Mouse (Mus musculus) c-Kit-positive CD71-positive TER-119-positive erythroid progenitor cells, embryonic 14.5 days (primary cell): ENCODE results near the gene Metap1.
"Not testable (repeated sequence)": the region's sequence is repeated elsewhere in the genome, so short reads cannot be mapped to it uniquely, and the experiment has no call there.

ENCODE experiments used
- DNase-seq: peaks from one replicate; pipeline ENCODE4 v3.0.0-alpha.2; 2013; ENCODE audit warnings: low spot score

Gene Metap1

DNA sequence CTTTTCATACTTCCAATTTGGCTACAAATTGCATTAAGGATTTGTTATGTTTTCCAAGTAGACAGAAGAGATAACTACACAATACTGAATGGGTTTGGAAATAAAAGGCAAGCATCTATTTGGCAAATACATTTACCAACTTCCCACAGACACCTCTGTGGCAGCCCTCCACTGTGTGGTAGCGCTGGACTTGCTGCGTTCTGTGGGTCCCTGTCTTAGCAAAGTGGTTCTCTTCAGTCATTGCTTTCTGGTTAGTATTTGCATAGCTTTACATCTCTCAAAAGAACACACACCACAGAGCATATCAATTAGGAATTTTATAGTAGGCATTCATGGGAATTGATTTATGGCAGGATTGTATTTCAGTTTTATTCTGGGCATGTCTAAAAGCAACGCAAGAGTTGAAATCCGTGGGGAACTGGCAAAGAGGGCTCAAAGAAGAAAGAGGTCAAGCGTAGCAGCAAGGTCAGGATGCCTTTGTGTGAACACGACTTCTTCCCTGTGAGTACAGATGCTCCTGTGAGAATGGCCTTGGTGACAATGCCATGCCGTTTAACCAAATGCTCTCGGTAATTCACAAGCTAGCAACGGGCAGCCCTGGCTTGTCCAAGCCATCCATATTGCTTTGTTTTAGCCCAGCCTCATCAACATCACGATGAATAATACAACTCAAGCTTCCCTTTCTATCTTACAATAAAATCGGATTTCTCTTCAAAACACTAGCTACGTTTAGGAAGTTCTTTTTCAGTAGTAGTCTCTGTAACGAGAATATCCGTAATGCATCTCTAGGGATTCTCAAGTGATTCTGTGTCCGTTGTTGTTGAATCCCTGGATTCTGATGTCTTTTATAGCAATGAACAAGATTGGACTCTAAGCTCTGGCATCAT, 10.8 kb upstream of the Metap1 start:
- no peak for DNase-seq

DNA sequence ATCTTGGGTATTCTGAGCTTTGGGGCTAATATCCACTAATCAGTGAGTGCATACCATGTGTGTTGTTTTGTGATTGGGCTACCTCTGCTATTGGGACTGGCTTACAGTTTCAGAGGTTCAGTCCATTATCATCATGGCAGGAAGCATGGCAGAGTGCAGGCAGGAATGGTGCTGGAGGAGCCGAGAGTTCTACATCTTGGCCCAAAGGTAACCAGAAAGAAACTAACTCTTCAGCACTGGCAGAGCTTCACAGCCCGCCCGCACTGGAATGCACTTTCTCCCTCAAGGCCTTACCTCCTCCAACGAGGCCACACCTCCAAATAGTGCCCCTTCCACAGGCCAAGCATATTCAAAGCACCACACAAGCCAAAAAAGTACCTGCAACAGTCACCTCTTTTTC, 9.4 kb upstream of the Metap1 start:
- no peak for DNase-seq

DNA sequence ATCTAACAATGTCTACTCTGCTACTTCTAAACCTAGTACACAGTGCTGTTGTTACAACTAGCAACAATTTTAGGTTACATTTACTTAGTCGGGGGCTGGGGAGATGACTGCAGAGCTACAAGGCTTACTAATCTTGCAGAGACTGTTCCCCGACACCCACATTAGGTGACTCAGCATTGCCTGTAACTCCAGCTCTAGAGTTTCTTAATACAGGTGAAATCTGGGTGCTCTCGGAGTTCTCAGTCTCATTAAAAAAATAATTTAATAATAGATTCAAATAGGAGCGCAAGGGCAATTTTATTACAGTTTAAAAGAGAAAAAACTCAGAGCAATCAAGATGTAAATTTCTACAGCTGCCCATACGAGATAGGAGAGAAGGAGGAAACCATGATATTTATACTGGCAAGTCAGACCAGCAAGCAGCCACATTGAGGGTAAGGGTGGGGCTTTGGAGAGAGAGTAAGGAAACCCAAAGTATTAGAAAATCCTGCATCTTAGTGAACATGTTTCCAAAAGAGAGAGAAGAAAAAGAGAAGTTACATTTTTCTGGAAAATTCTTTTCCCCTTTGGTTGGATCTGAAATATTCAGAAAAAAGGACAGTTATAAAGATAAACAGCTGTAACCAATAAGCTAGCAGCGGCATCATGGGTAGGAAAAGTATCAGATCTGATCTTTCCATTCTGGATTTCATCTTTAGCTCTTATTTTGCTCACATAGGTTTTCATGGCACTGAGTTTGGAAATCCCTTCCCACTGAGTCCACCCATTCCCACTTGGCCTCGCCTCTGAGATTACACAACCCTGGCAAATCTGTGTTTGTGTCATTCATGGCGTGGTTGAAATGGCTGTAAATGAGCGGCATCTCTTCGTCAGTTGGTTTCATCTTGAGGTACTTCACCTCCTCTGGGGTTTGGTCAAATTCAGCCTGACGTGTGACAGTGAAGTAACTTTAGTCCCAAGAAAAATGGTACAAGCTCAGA, 6.1 kb upstream of the Metap1 start:
- peak; percentile 55 for DNase-seq

GRCm38 (mm10) chr3:138494565-138494964, 5.2 kb upstream of the Metap1 start:
- DNase-seq = no peak

DNA sequence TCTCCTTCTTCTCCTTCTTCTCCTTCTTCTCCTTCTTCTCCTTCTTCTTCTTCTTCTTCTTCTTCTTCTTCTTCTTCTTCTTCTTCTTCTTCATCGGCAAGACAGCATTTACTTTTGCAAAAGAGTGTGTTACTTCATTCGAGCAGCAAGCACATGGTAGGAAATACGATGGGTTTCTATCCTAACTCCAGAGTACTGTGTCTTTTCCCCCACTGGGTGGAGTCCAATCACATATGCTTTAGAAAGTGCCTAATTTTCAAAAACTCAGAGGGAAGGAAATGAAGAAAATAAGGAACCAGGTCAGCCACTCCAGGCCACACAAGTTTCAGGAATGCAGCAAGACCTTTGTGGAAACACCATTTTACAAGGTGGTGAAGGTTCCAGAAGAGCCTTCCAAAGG, 4.4 kb upstream of the Metap1 start:
- DNase-seq = no peak

GRCm38 (mm10) chr3:138490034-138490337, 671 bp upstream of the Metap1 start:
- DNase-seq = no peak

GRCm38 (mm10) chr3:138488584-138489326, 560 bp downstream of the Metap1 start:
- DNase-seq = peak; percentile 45

DNA sequence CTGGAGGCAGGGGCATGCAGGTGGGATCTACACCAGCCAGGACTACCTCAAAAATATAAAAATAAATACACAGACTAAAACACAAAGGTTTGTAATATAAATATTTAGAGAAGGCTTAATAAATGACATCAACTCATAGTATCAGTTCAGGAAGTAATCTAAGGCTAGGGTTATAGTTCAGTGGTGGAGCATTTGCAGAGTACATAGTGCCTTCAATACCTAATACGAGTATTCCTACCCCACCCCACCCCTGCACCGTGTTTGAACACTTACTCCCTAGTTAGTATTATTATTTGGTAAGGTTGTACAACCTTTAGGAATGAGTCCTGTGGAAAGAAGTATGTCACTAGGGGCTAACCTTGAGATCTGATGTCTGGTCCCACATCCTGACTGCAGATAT, 6.1 kb downstream of the Metap1 start:
- DNase-seq = no peak

- DNase-seq = no peak
These were observed 7.6 kb downstream of the Metap1 start for GRCm38 (mm10) chr3:138481526-138482284.

- DNase-seq = peak; percentile 29
These were observed 9.8 kb downstream of the Metap1 start for GRCm38 (mm10) chr3:138479489-138479888.

DNA sequence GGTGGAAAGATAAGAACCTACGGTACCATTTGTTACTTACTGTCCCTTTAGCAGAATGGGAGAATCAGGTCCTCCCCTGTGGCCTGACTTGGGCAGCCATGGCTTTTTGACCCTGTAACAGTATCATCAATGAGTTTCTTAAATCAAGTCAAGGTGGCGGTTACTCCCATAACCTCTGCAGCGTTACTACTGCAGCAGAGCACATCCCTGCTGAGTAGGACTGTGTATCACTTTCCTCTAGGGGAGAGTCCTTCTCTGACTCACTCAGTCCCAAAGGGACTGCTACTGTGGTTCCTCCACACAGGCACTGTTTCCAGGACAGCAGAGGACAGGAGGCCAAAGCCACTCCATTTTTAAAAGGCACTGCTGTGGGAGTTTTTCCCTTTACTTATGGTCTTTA, 18.2 kb downstream of the Metap1 start:
- no peak for DNase-seq

DNA sequence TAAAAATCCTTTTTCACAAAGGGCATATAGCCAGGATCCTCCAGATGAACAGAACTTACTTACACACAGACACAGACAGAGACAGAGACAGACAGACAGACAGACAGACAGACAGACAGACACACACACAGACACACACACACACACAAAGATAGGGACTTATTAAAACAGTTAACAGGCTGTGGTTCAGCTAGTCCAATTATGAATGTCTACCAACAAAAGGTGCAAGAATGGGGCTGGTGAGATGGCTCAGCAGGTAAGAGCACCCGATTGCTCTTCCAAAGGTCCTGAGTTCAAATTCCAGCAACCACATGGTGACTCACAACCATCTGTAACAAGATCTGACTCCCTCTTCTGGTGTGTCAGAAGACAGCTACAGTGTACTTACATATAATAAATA, 22.7 kb downstream of the Metap1 start:
- not testable (repeated sequence) for DNase-seq

- DNase-seq = no peak
These were observed 24.7 kb downstream of the Metap1 start for GRCm38 (mm10) chr3:138464573-138465147.

GRCm38 (mm10) chr3:138463807-138464206, 25.5 kb downstream of the Metap1 start:
- no peak for DNase-seq

DNA sequence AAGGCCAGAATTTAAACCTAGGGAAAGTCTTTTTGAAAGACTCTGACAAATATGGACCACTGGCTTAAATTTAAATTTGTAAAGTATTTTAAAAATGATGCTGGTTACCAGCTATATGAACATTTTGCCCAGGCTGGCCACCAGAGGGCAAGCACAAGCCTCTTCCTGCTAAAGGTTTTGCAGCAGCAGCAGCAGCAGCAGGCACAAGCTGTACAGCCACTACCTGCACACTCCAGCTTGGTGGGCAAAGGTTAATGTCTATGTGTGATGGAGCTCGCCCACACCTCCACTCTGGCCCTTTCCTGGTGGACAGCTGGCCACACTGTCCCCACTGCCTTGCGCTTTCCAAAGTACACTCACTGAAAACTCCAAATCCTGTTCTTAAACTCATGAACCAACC, 26.2 kb downstream of the Metap1 start:
- DNase-seq = no peak

DNA sequence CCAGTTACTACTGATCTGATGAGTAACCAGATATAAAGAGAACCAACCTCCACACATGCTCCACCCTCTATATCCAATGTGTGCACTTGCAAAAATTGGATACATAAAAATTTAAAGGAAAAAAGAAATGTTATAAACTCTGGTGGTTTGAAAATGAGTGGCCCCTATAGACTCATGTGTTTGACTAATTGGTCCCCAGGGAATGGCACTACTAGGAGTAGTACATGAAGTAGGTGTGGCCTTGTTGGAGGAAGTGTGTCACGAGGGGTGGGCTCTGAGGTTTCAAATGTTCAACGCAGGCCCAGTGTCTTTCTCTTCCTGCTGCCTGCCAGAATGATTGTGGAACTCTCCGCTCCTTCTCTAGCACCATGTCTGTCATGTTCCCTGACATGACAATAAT, 27.5 kb downstream of the Metap1 start:
- DNase-seq = no peak

DNA sequence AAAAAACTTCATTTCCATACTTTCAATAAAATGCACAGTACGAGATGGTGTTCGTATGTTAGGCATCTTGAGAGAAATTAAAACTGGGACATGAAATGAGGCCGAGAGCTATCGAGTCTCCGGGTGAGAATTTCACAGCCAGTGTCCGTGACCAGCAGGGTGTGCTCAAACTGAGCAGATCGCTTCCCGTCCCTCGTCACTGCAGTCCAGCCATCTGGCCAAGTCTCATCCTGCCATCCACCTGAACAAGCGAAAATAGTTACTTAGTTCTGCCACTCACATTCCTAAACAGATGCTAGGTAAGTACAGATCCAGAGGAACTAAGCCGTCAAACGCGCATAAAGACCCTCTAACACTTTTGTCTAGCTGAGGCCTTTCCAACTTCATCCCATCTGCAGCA, 29.1 kb downstream of the Metap1 start:
- DNase-seq = no peak

GRCm38 (mm10) chr3:138458441-138458840, 30.9 kb downstream of the Metap1 start:
- no peak for DNase-seq

DNA sequence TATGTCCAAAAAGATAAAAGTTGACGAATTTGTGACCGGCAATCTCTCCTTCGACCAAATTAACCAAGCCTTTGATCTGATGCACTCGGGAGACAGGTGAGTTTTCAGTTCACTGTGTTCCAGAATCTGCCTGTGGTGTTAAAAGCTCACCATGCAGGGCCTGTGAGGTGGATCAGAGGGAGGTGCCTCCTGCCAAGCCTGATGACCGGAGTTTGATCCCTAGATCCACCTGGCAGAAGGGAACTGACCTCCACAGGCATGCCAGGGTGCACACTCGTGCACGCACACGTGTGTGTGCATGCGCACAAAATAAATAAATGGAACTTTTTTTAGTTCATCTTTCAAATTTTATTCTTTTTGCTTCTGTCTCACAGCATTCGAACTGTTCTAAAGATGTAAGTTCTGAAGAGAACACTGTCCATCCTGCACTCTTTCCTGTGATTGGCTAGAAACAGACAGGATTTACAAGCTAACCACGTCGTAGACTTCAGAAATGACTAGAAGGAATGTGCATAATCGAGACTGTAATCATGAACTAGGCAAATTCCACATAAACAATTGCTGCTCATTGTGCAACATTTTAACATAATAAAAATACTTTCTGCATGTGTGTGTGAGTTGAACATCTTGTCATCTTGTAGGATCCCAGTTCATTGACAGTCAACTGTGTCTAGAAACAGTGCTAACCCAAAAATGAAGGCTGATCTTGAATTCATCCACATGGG, 34.4 kb downstream of the Metap1 start:
- DNase-seq = no peak

DNA sequence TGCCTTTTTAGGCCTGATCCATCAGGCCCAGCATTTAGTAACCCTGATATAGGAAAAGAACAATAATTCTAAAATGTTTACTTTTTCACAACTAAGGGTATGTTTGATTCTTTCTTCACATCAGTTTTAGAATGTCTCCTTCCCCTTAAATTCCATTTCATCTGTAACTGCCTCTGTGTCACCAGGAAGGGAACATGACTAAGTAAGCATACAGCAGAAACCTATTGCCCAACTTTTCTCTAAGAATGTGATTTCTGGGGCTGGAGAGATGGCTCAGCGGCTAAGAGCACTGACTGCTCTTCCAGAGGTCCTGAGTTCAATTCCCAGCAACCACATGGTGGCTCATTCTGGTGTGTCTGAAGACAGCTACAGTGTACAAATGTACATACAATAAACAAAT, 35.1 kb downstream of the Metap1 start:
- DNase-seq = no peak

DNA sequence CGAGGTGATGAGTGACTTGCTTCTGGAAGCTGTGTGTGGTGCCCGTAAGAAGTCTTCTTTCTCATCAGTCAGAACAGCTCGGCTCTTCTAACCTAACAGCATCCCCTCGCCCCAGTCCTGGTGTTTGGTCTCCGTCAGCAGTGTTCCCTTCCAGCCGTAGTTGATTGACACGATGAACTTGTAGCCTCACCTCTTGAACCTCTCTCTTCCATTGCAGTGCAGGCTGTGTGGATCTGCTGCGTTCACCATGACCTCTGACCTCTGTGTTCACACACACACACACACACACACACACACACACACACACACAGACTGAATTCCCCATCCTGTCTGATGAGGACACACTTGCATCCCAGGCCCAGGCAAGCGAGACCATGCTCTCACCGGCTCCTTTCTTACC, 37.1 kb downstream of the Metap1 start:
- no peak for DNase-seq
